Mouse (Mus musculus) intestine, embryonic 16.5 days (tissue): ENCODE measurements at regions not wholly inside any gene's neighbourhood (a gene's known extent, or its start where the extent isn't known, plus 50 kb on each side); places are given as distances from the start of the nearest gene placed in this dataset.

Source experiments
- ATAC-seq: fragments of 200-750 bp; cut with Nextera tagmentation; 2 replicates; pipeline ENCODE4 v1.8.0; 2017; ENCODE audit warnings: moderate TSS enrichment, moderate library complexity
- H3K27ac ChIP-seq: fragments of 300-500 bp; sonication (generic); 2 replicates; pipeline ENCODE4 v1.5.1; 2014; ENCODE audit warnings: mild to moderate bottlenecking, low read length
- H3K27me3 ChIP-seq: fragments of 300-500 bp; sonication (generic); replicated peaks from 2 replicates; pipeline ENCODE4 v1.6.1; 2014; ENCODE audit warnings: low read length, control low read depth, mixed read lengths; ENCODE audit not compliant: control insufficient read depth, insufficient read depth
- H3K36me3 ChIP-seq: fragments of 300-500 bp; sonication (generic); 2 replicates; pipeline ENCODE4 v1.6.1; 2014; ENCODE audit warnings: low read length, control low read depth; ENCODE audit not compliant: control insufficient read depth, insufficient read depth
- H3K4me1 ChIP-seq: fragments of 300-500 bp; sonication (generic); 2 replicates; pipeline ENCODE4 v1.6.1; 2014; ENCODE audit warnings: low read length, control low read depth, mixed read lengths; ENCODE audit not compliant: control insufficient read depth, insufficient read depth
- H3K4me2 ChIP-seq: fragments of 300-500 bp; sonication (generic); 2 replicates; pipeline ENCODE4 v1.6.1; 2014; ENCODE audit warnings: low read depth, low read length, control low read depth
- H3K4me3 ChIP-seq: fragments of 300-500 bp; sonication (generic); 2 replicates; pipeline ENCODE4 v1.5.1; 2014; ENCODE audit warnings: mild to moderate bottlenecking, low read length
- H3K9ac ChIP-seq: fragments of 300-500 bp; sonication (generic); 2 replicates; pipeline ENCODE4 v1.6.1; 2014; ENCODE audit warnings: low read depth, low read length
- H3K9me3 ChIP-seq: fragments of 300-500 bp; sonication (generic); 2 replicates; pipeline ENCODE4 v1.6.1; 2016; ENCODE audit warnings: low read length, control low read depth; ENCODE audit not compliant: control insufficient read depth
- WGBS: fragments of 180-500 bp; shearing (Covaris S2); extraction: QIAGEN DNeasy Blood & Tissue Kit; methylation state at CpG from one replicate; pipeline ENCODE4 v1.1.7; 2014; 5-methylcytosine and 5-hydroxymethylcytosine counted together

DNA sequence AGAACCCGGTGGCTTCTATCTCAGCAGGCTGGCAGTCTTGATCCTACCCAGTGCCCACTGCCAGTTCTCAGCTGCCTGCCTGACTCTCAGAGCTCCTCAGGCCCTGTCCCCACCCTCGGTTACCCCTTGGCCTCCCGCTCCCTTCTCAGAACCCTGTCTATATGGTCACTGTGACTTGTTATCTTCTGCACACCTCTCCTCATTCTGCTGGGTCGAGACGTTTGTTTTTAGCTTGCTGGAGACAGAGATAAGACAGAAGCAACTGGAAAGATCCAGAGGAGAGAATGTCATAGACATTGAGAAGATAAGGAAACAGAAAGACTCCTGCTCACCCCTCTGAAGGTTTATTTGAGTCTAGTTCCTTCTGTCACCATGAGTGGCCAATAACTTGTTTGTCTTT, 53.8 kb upstream of the Phc1 start:
- ATAC-seq = peak; percentile 78
- Histone ChIP-seq H3K4me3 (no peak overlapping the region), H3K4me2 (no peak overlapping the region), H3K36me3 (no peaks in the 10 kb centered on the region), H3K9ac (no peak overlapping the region), H3K27me3 (no peaks in the 10 kb centered on the region), H3K9me3 (no peaks in the 10 kb centered on the region), H3K4me1 (peaks cover 4% of the 10 kb centered on the region; the same call in 1 of the 2 replicates), H3K27ac (no peak overlapping the region)
- 61% methylated on average over 5 of the region's 5 CpGs for WGBS

DNA sequence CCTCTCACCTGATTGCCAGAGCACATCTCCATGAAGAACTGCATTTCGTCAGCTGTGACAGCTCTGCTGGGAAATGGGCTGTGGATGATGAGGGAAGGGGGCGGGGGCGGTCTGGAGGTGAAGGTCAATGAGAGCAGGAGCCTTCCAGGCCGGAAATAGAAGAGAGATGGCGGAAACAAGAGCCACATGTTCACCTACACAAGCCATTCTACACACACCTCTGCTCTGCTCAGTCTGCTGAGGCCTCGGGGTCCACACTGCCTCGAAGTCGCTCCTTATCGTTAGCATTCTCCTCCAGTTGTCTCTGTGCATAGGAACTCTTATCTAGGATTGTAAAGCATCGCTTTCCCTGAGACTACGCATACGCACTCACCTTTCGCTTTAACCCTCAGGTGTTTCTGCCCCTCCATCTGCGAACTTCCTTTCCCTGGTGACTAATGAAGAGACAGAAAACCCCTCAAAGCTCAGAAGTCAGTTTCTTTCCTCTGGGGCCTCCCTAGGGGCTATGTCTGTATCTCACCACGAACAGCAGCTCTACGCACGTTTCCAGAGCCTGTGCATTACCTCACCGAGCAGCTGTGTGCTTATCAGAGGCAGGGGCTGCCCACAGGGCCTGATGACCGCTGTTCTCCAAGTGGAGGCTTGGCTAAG, 53.0 kb upstream of the Phc1 start:
- Histone ChIP-seq H3K27me3 (no peaks in the 10 kb centered on the region), H3K4me1 (peaks cover 4% of the 10 kb centered on the region; the same call in 1 of the 2 replicates), H3K27ac (no peak overlapping the region), H3K4me2 (no peak overlapping the region), H3K36me3 (no peaks in the 10 kb centered on the region), H3K9me3 (no peaks in the 10 kb centered on the region), H3K4me3 (no peak overlapping the region), H3K9ac (no peak overlapping the region)
- ATAC-seq = peak; percentile 78
- 41% methylated on average over 19 of the region's 19 CpGs for WGBS

DNA sequence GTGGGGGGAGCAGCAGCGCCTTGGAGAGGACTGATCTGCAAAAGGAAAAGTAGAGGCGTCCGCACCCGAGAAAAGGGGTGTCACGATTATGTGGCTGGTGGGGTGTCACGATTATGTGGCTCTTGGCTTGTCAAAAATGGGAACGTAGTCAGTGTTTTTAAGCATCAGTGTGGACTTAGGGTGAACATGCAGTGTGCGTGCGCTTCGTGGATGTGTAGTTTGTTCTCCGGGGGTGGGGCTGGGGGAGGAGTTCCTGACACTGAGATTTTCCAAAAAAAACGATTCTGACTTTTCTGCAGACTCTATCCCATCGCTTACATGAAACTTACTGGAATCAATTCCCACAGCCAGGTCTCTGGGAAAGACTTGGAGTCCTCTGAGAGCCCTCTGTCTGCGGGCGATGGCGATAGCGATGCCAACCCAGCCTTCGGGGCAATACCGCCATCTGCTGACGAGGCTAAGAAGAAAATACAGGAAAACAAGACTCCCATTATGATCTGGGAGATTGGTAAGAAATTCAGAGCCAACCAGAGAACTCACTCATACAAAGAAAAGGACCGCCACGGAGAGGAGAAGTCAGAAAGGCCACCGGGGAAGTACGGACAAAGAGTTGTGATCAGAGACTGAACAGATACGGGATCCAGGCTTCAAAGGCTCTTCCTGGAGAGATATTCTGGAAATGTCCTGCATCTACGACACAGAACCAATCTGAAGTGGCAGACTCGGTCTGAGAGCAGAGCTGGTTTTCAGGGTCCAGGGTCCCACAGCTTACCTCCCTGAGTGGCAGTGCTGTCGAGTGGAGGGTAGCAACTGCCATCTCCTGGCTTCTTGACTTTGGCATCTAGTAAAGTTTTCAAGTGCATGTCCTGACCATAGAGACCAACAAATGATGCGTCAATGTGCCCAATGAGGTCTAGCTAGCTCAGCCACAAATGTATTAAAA, 51.6 kb upstream of the Phc1 start:
- H3K27me3 ChIP-seq = no peaks in the 10 kb centered on the region
- peak; percentile 67 for ATAC-seq

DNA sequence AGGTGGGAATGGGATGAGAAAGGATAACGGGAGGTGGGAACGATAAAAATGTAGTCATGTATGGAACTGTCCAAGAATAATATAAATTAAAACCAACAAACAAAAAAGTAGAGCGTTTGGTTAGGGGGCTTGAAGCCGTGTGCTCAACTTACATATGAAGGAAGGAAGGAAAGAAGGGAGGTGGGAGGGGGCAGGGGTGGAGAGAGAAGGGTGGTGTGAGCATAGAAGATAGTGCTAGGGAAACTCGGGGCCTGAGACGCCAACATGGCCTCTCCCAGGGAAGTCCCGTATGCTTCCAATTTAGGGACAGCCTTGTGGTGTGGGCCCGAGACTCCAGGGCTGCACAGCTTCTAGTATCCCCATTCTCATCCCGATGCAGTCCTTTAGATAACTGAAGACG, 50.8 kb upstream of the Phc1 start:
- Histone ChIP-seq H3K27me3 (no peaks in the 10 kb centered on the region), H3K4me1 (peaks cover 4% of the 10 kb centered on the region; the same call in 1 of the 2 replicates), H3K4me2 (no peak overlapping the region), H3K4me3 (no peak overlapping the region), H3K9ac (no peak overlapping the region), H3K9me3 (no peaks in the 10 kb centered on the region), H3K36me3 (no peaks in the 10 kb centered on the region), H3K27ac (no peak overlapping the region)
- WGBS = 86% methylated on average over 10 of the region's 10 CpGs
- ATAC-seq = no peak

More for the DNA sequence above, 51.6 kb upstream of the Phc1 start:
- Histone ChIP-seq H3K36me3 (no peaks in the 10 kb centered on the region), H3K4me1 (peaks cover 4% of the 10 kb centered on the region; the same call in 1 of the 2 replicates), H3K9ac (no peak overlapping the region), H3K27ac (no peak overlapping the region), H3K9me3 (no peaks in the 10 kb centered on the region), H3K4me2 (no peak overlapping the region), H3K4me3 (no peak overlapping the region)
- WGBS = 35% methylated on average over 29 of the region's 29 CpGs

DNA sequence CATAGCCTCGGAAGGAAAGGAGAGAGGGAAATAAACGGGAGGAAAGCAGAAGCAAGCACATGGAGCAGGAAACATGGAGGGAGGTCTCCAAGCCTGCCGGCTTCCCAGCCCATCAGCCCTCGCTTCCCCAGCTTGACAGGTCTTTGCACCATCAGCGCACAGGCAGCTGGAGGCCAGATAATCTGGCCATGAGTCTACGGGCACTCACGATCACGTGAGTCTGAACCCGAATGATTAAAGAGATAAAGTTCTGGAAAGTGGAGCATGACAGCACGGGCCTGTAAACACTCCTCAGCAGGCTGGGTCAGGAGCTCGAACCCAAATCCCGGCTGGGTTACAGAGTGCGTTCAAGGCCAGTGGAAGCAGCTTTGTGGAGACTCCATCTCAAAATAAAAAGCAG, 50.4 kb upstream of the Phc1 start:
- Histone ChIP-seq H3K27ac (no peak overlapping the region), H3K4me1 (peaks cover 4% of the 10 kb centered on the region; the same call in 1 of the 2 replicates), H3K4me2 (no peak overlapping the region), H3K27me3 (no peaks in the 10 kb centered on the region), H3K36me3 (no peaks in the 10 kb centered on the region), H3K9me3 (no peaks in the 10 kb centered on the region), H3K4me3 (no peak overlapping the region), H3K9ac (no peak overlapping the region)
- ATAC-seq = peak; percentile 15; the same call in 1 of the 2 replicates
- WGBS = 76% methylated on average over 13 of the region's 13 CpGs
